Mouse (Mus musculus): Measurements from ENCODE around the gene Ankrd13b. TPM values are rescaled to one million over a fixed set of nuclear protein-coding genes. Genes with fewer than 3 reads are reported as not detected.

Ankrd13b gene
- total RNA-seq, 2 experiments from 2014 or later, result 9.5 to 10.8 TPM

DNA sequence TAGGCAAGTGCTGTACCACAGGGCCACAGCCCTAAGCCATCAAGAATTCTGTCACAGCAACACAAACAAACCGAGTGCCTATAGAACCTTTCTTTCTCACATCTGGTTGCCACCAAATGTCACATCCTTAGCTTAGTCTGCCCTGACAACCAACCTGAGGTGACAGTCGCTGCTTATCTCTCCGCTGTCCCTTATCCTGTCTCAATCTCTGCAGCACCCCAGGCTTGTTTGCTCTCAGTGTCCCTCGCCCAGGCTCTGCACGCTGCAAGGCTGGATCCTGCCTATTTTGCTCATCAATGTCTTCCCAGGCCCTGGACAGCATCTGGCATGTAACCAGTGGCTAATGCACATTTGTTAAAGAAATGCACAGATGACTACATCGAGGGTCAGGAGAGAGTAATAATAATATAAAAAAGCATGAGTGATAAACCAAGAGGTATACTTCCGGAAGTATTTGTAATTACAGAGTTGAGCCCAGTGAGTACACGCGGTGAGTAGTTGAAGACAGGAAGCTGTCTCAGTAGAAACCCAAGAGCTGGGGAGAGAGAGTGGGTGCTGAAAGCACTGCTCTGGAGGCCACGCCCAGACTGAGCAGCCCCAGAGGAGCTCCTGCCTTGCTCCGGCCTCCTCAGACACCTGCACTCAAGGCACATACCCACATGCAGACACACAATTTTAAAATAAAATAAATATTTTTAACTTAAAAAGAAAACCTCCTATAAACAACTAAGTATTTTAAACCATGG is 5.8 kb downstream of the Ankrd13b start:
- no peak overlapping the region for H3K4me3 ChIP-seq
- TF ChIP-seq CTCF (IDR thresholded peaks at IDR 0.05), result no peak
- no peak for DNase-seq
- intact Hi-C loops (cut with DNase I), result no loop called here
- H3K27ac ChIP-seq, result no peak overlapping the region

- H3K4me3 ChIP-seq, result no peak overlapping the region
- intact Hi-C loops (cut with DNase I), result no loop called here
- DNase-seq, result no peak
- TF ChIP-seq CTCF (IDR thresholded peaks at IDR 0.05), result no peak
- H3K27ac ChIP-seq, result no peak overlapping the region
Measured at GRCm38 (mm10) chr11:77483043-77483442, 6.4 kb downstream of the Ankrd13b start.

GRCm38 (mm10) chr11:77476895-77477294 is 12.6 kb downstream of the Ankrd13b start:
- intact Hi-C loops (cut with DNase I), result no loop called here
- Histone ChIP-seq H3K4me3 (no peak overlapping the region), H3K27ac (no peak overlapping the region)
- no peak for DNase-seq
- no peak for TF ChIP-seq CTCF (IDR thresholded peaks at IDR 0.05)

GRCm38 (mm10) chr11:77476216-77476615 is 13.3 kb downstream of the Ankrd13b start:
- intact Hi-C loops (cut with DNase I), result no loop called here
- DNase-seq, result peak; percentile 61
- no peak for TF ChIP-seq CTCF (IDR thresholded peaks at IDR 0.05)
- Histone ChIP-seq H3K4me3 (no peak overlapping the region), H3K27ac (no peak overlapping the region)

DNA sequence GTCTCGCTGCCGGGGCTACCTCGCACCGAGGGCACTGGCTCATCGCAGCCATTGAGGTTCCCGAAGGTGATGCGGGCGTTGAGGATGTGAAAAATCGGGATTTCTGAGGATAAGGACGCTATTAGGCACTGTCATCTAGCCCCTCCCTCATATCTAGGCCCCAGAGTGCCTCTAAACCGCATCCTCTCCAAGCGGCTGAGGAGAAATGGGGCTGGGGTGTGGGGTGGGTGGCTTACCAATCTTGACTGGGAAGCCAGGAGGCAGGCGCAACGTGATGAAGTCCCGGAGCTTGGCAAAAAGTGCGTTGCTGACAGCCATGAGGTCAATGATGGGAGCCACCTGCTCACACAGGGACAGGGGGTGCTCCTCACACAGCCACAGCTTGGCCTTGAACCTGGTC is 16.7 kb downstream of the Ankrd13b start:
- intact Hi-C loops (cut with DNase I), result no loop called here
- no peak for DNase-seq
- Histone ChIP-seq H3K4me3 (no peak overlapping the region), H3K27ac (no peak overlapping the region)
- no peak for TF ChIP-seq CTCF (IDR thresholded peaks at IDR 0.05)

DNA sequence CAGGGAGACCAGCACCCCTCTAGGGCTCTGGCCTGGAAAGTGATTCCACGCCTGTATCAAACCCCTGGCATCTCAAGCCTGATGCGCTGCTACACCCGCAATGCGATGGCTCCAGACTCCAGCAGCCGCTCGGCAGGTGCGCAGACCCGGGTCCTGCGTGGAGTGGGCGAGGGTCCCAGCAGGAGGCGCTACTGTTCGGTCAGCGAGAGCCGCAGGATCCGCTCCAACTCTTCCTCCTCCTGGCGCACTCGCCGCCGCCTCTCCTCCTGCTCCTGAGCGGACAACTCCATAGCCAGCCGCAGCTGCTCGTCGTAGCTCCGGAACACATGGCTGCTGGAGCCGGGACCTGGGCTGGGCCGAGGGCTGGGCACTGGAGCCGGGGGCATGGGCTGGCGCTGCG is 18.1 kb downstream of the Ankrd13b start:
- intact Hi-C loops (cut with DNase I), result no loop called here
- TF ChIP-seq CTCF (IDR thresholded peaks at IDR 0.05), result no peak
- no peak for DNase-seq
- no peak overlapping the region for H3K4me3 ChIP-seq
- H3K27ac ChIP-seq, result no peak overlapping the region

- Histone ChIP-seq H3K27ac (no peak overlapping the region), H3K4me3 (no peak overlapping the region)
- intact Hi-C loops (cut with DNase I), result loop anchor here (5.0 to 10.0 kb wide), 3 partner anchors 34 to 374 kb away; no protein-coding TSS in a partner anchor
- no peak for TF ChIP-seq CTCF (IDR thresholded peaks at IDR 0.05)
- DNase-seq, result no peak
Measured at GRCm38 (mm10) chr11:77468397-77468796, 21.1 kb downstream of the Ankrd13b start.

DNA sequence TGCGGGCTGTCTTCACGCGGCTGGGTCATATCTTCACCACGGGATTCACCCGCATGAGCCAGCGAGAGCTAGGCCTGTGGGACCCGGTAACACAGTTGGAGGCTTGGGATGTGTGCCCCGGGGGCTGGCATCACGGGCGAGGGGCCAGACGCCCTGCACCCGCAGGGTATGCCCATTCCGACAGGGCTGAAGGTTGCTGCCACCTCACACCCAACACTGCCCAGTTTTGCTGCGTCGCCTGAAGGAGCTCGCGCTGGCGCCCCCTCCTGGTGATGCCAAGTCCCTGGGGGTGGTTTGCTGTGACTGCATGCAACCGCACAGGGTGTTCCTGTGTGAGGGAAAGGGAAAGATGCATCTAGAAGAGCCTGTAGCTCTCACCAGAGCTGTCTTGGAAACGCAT is 21.7 kb downstream of the Ankrd13b start:
- TF ChIP-seq CTCF (IDR thresholded peaks at IDR 0.05), result peak; percentile 87
- Histone ChIP-seq H3K4me3 (peak overlapping the region; percentile 59), H3K27ac (peak overlapping the region; percentile 68)
- intact Hi-C loops (cut with DNase I), result loop anchor here (5.0 to 10.0 kb wide), 3 partner anchors 35 to 373 kb away; no protein-coding TSS in a partner anchor
- DNase-seq, result peak; percentile 87

- Histone ChIP-seq H3K4me3 (peak overlapping the region; percentile 59), H3K27ac (peak overlapping the region; percentile 68)
- peak; percentile 87 for DNase-seq
- intact Hi-C loops (cut with DNase I), result loop anchor here (5.0 to 10.0 kb wide), 3 partner anchors 35 to 372 kb away; no protein-coding TSS in a partner anchor
- peak; percentile 87 for TF ChIP-seq CTCF (IDR thresholded peaks at IDR 0.05)
Measured at GRCm38 (mm10) chr11:77467157-77467556, 22.3 kb downstream of the Ankrd13b start.

- TF ChIP-seq CTCF (IDR thresholded peaks at IDR 0.05), result no peak
- H3K27ac ChIP-seq, result peak overlapping the region; percentile 68
- intact Hi-C loops (cut with DNase I), result loop anchor here (5.0 to 10.0 kb wide), 3 partner anchors 36 to 372 kb away; no protein-coding TSS in a partner anchor
Measured at GRCm38 (mm10) chr11:77466544-77466943, 22.9 kb downstream of the Ankrd13b start.

GRCm38 (mm10) chr11:77465111-77465510 is 24.4 kb downstream of the Ankrd13b start:
- DNase-seq, result no peak
- peak overlapping the region; percentile 98 for H3K27ac ChIP-seq
- H3K4me3 ChIP-seq, result peak overlapping the region; percentile 2
- no peak for TF ChIP-seq CTCF (IDR thresholded peaks at IDR 0.05)
- intact Hi-C loops (cut with DNase I), result loop anchor here (5.0 to 10.0 kb wide), 3 partner anchors 37 to 370 kb away; no protein-coding TSS in a partner anchor

More at GRCm38 (mm10) chr11:77466544-77466943, 22.9 kb downstream of the Ankrd13b start:
- DNase-seq, result no peak
- H3K4me3 ChIP-seq, result peak overlapping the region; percentile 59

DNA sequence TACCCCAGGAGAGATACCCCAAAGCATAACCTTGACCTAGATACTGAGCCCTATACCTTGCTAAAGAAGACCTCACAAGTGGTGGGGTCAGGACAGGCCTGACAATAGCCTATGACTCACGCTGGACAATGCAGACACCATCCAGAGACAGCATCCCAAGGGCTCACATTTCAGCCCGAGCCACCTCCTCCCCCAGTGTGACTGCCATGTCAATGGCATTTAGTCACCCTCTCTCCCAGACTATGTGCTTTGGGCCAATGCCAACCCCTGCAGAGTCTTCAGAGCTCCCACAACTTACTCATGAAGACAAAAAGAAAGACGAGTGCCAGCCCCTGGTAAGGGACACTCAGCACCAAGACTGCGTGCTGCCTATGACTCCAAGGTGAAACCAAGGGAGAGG is 24.8 kb downstream of the Ankrd13b start:
- DNase-seq, result peak; percentile 57

DNA sequence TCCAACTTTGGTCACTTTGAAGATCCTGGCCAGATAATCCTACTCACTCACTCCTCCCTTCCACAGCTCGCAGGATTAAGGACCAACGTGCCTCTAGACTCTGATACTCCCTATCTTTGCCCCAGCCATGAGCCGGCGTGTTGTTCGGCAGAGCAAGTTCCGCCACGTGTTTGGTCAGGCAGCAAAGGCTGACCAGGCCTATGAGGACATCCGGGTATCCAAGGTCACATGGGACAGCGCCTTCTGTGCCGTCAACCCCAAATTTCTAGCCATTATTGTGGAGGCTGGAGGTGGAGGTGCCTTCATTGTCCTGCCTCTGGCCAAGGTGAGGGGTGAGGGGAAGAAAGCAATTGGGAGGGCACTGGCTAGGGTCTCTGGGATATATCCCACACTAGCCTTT is 25.7 kb downstream of the Ankrd13b start:
- H3K27ac ChIP-seq, result peak overlapping the region; percentile 98
- intact Hi-C loops (cut with DNase I), result loop anchor here (10.0 kb wide), 1 partner anchor 369 kb away; no protein-coding TSS in a partner anchor
- no peak for TF ChIP-seq CTCF (IDR thresholded peaks at IDR 0.05)
- peak overlapping the region; percentile 89 for H3K4me3 ChIP-seq
- no peak for DNase-seq

More for the DNA sequence above, 24.8 kb downstream of the Ankrd13b start:
- Histone ChIP-seq H3K27ac (peak overlapping the region; percentile 98), H3K4me3 (peak overlapping the region; percentile 2)
- no peak for TF ChIP-seq CTCF (IDR thresholded peaks at IDR 0.05)
- intact Hi-C loops (cut with DNase I), result loop anchor here (5.0 to 10.0 kb wide), 3 partner anchors 38 to 370 kb away; no protein-coding TSS in a partner anchor
